In genomic region chr5:103993601-103994000, GRCm38 (mm10) we compare ENCODE assay signal across 12 mouse cellular contexts. TPM values are rescaled to one million over a fixed set of nuclear protein-coding genes. Genes with fewer than 3 reads are reported as not detected.
DNase-seq lines count a peak whose midpoint lies in the region; ATAC-seq and TF ChIP-seq lines count a peak whose summit lies in the region.
"Had no signal": no experiment of that assay in that cellular context is flagged by ENCODE, and none has a peak within 500 bp of the region (broad histone marks: within the 10 kb centered on the region; RNA-seq: fewer than 3 reads in every experiment).

No protein-coding gene starts in this region.

- DNase-seq in layer of hippocampus, adult 2 months (ENCODE audit: low spot score in 2 of 2): no peak
- no peak for DNase-seq in layer of hippocampus, adult 18-20 months (ENCODE audit: low spot score in 2 of 2)
- peak; percentile 65 for DNase-seq in ES-CJ7 (ENCODE audit: low read depth, low spot score)
- peak; percentile 10 for DNase-seq in embryonic facial prominence, embryonic 10.5 days (ENCODE audit: low spot score)
- DNase-seq in adrenal gland, adult (ENCODE audit: inconsistent age in 2 of 2, low spot score in 1 of 2): no peak
- DNase-seq in left cerebral cortex, postnatal 4 days: no peak
- DNase-seq: embryo, embryonic 11 days had no signal

- ATAC-seq in neutrophil, adult 5-6 weeks (ENCODE audit: extremely low read depth, insufficient number of reproducible peaks, low FRiP score, poor library complexity, severe bottlenecking): 0 out of 2 replicates have a peak, but pooled peaks have one; percentile 48
- no peak for ATAC-seq in inflammation-experienced regulatory T-cells, adult 6 months

- H3K4me3 ChIP-seq in layer of hippocampus, adult 2 months: no peak overlapping the region
- no peak overlapping the region for H3K4me3 ChIP-seq in embryonic facial prominence, embryonic 10.5 days
- H3K4me3 ChIP-seq: kidney, embryonic 15.5 days; limb, embryonic 15.5 days; neural tube, embryonic 12.5 days had no signal

- H3K27me3 ChIP-seq in embryonic facial prominence, embryonic 10.5 days (replicated peaks; ENCODE audit: low read depth, poor library complexity, severe bottlenecking): no peaks in the 10 kb centered on the region
- H3K27me3 ChIP-seq: kidney, embryonic 15.5 days; limb, embryonic 15.5 days; neural tube, embryonic 12.5 days had no signal

- no peak overlapping the region for H3K27ac ChIP-seq in layer of hippocampus, adult 2 months
- H3K27ac ChIP-seq in embryonic facial prominence, embryonic 10.5 days (replicated peaks): no peak overlapping the region
- H3K27ac ChIP-seq: kidney, embryonic 15.5 days; limb, embryonic 15.5 days; neural tube, embryonic 12.5 days had no signal

- intact Hi-C loops in left cerebral cortex, postnatal 4 days (cut with DNase I): loop anchor here (10.0 kb wide), 1 partner anchor 341 kb away; no protein-coding TSS in a partner anchor

- WGBS in embryonic facial prominence, embryonic 10.5 days: 82% methylated on average over 1 of the region's 1 CpGs

- 0 out of 2 replicates have a peak, but pooled peaks cover 2% of the 10 kb centered on the region for H3K36me3 ChIP-seq in embryonic facial prominence, embryonic 10.5 days (replicated peaks)
- H3K36me3 ChIP-seq: neural tube, embryonic 12.5 days had no signal

- no peaks in the 10 kb centered on the region for H3K4me1 ChIP-seq in embryonic facial prominence, embryonic 10.5 days
- H3K4me1 ChIP-seq: kidney, embryonic 15.5 days; limb, embryonic 15.5 days; neural tube, embryonic 12.5 days had no signal

- no peaks in the 10 kb centered on the region for H3K9me3 ChIP-seq in embryonic facial prominence, embryonic 10.5 days
- H3K9me3 ChIP-seq: kidney, embryonic 15.5 days; limb, embryonic 15.5 days; neural tube, embryonic 12.5 days had no signal

- peak; percentile 65 for TF ChIP-seq CTCF in layer of hippocampus, adult 2 months (conservative IDR thresholded peaks at IDR 0.05)

RNA-seq across cellular contexts. Expression of gene Hsd17b13, which starts 16.4 kb away (rescaled TPM):
- total RNA-seq in layer of hippocampus, adult 2 months (2021): not detected
- total RNA-seq in layer of hippocampus, adult 18-20 months (2021): not detected
- polyA plus RNA-seq in embryonic facial prominence, embryonic 10.5 days (2016; fragmentation: Nextera tagmentation; extraction: Ambion mirVana): not detected in 2 replicates
- 0.35 and 0.74 TPM in 2 replicates for total RNA-seq in neutrophil, adult 5-6 weeks (2017)
- polyA plus RNA-seq in inflammation-experienced regulatory T-cells, adult 6 months (2017; shearing (Covaris generic)): not detected
- not detected for total RNA-seq in left cerebral cortex, postnatal 4 days (2021)
- polyA plus RNA-seq: neural tube, embryonic 12.5 days had no signal

RNA-seq across cellular contexts. Expression of gene Hsd17b11, which starts 28.1 kb away (rescaled TPM):
- 10 to 100 TPM; 48.0 to 53.9 TPM for total RNA-seq in layer of hippocampus, adult 2 months (2021)
- 10 to 100 TPM; 53.9 to 61.3 TPM for total RNA-seq in layer of hippocampus, adult 18-20 months (2021)
- 2.1 and 2.6 TPM in 2 replicates for polyA plus RNA-seq in embryonic facial prominence, embryonic 10.5 days (2016; fragmentation: Nextera tagmentation; extraction: Ambion mirVana)
- 90.4 and 105 TPM in 2 replicates for total RNA-seq in neutrophil, adult 5-6 weeks (2017)
- 1 to 10 TPM; 3.5 to 4.9 (median 3.8) TPM for polyA plus RNA-seq in inflammation-experienced regulatory T-cells, adult 6 months (2017; shearing (Covaris generic))
- 10 to 100 TPM; 20.2 to 22.6 TPM for total RNA-seq in left cerebral cortex, postnatal 4 days (2021)

RNA-seq across cellular contexts. Expression of gene Nudt9, which starts 52.5 kb away (rescaled TPM):
- 10 to 100 TPM; 66.4 to 71.5 TPM for total RNA-seq in layer of hippocampus, adult 2 months (2021)
- 10 to 100 TPM; 76.8 to 77.4 TPM for total RNA-seq in layer of hippocampus, adult 18-20 months (2021)
- 63.1 and 65.1 TPM in 2 replicates for polyA plus RNA-seq in embryonic facial prominence, embryonic 10.5 days (2016; fragmentation: Nextera tagmentation; extraction: Ambion mirVana)
- 29.7 and 32.3 TPM in 2 replicates for total RNA-seq in neutrophil, adult 5-6 weeks (2017)
- polyA plus RNA-seq in inflammation-experienced regulatory T-cells, adult 6 months (2017; shearing (Covaris generic)): 10 to 100 TPM; 14.9 to 17.8 (median 16.2) TPM
- 10 to 100 TPM; 43.9 to 46.7 TPM for total RNA-seq in left cerebral cortex, postnatal 4 days (2021)

Comparison
In these comparisons a context has a peak if more than half of its experiments do, and no peak if none do; other contexts are left out.
1. DNase-seq: peak in ES-CJ7 (single experiment) and embryonic facial prominence, embryonic 10.5 days (single experiment); none in layer of hippocampus, adult 2 months (0 of 2), layer of hippocampus, adult 18-20 months (0 of 2), adrenal gland, adult (0 of 2) and left cerebral cortex, postnatal 4 days (single experiment).